Mouse (Mus musculus) myocyte (in vitro differentiated cells): ENCODE data around the gene Katnal1.

Experiments
- CEBPB ChIP-seq: IDR thresholded peaks from 2 replicates; pipeline ENCODE4 v1.6.1; 2011; ENCODE audit warnings: mild to moderate bottlenecking, moderate library complexity; ENCODE audit not compliant: poor library complexity, insufficient read depth, severe bottlenecking
- E2F4 ChIP-seq: IDR thresholded peaks from one replicate; pipeline ENCODE4 v1.6.1; 2011; ENCODE audit warnings: mild to moderate bottlenecking, control low read depth, moderate library complexity; ENCODE audit not compliant: insufficient read depth
- MAX ChIP-seq: IDR thresholded peaks from one replicate; pipeline ENCODE4 v1.6.1; 2011; ENCODE audit warnings: low read depth, mild to moderate bottlenecking, control low read depth
- MYOD1 ChIP-seq, 3 experiments: IDR thresholded peaks; one replicate each; pipeline ENCODE4 v1.6.1; 2011; ENCODE audit warnings: control low read depth in 2 of 3, low read depth in 2 of 3, mild to moderate bottlenecking in 2 of 3, moderate library complexity in 1 of 3; ENCODE audit not compliant: insufficient read length in 2 of 3, control insufficient read depth in 1 of 3
- MYOG ChIP-seq, 3 experiments: IDR thresholded peaks; one replicate each; pipeline ENCODE4 v1.6.1; 2011; ENCODE audit warnings: control low read depth in 2 of 3, low read depth in 2 of 3, mild to moderate bottlenecking in 2 of 3; ENCODE audit not compliant: insufficient read length in 2 of 3, control insufficient read depth in 1 of 3, insufficient read depth in 1 of 3
- POLR2A ChIP-seq: IDR thresholded peaks from one replicate; pipeline ENCODE4 v1.6.1; 2011; ENCODE audit warnings: low read depth, mild to moderate bottlenecking, control low read depth, moderate library complexity; ENCODE audit not compliant: insufficient read length
- POLR2AphosphoS2 ChIP-seq: IDR thresholded peaks from one replicate; pipeline ENCODE4 v1.6.1; 2011; ENCODE audit warnings: low read depth, control low read depth; ENCODE audit not compliant: insufficient read length
- REST ChIP-seq: IDR thresholded peaks from one replicate; pipeline ENCODE4 v1.6.1; 2011; ENCODE audit warnings: mild to moderate bottlenecking, control low read depth, moderate library complexity; ENCODE audit not compliant: insufficient read depth, insufficient read length
- TCF12 ChIP-seq: IDR thresholded peaks from one replicate; pipeline ENCODE4 v1.6.1; 2011; ENCODE audit warnings: mild to moderate bottlenecking, control low read depth; ENCODE audit not compliant: poor library complexity, insufficient read depth, severe bottlenecking
- TCF3 ChIP-seq: IDR thresholded peaks from one replicate; pipeline ENCODE4 v1.6.1; 2011; ENCODE audit warnings: low read depth, control low read depth; ENCODE audit not compliant: insufficient read length
- USF1 ChIP-seq: IDR thresholded peaks from one replicate; pipeline ENCODE4 v1.6.1; 2011; ENCODE audit warnings: low read depth, mild to moderate bottlenecking, control low read depth, moderate library complexity

- TF ChIP-seq POLR2A (no peak), CEBPB (no peak), USF1 (no peak), TCF12 (no peak), MYOG (IDR thresholded peaks at IDR 0.05; ENCODE audit: control insufficient read depth in 1 of 3, insufficient read depth in 1 of 3, insufficient read length in 2 of 3, low read depth in 2 of 3) (no peak), MYOD1 (IDR thresholded peaks at IDR 0.05; ENCODE audit: control insufficient read depth in 1 of 3, insufficient read length in 2 of 3, low read depth in 2 of 3) (no peak), MAX (no peak), POLR2AphosphoS2 (no peak), E2F4 (no peak), REST (no peak), TCF3 (no peak)
These were observed 67.0 kb downstream of the Katnal1 start for GRCm38 (mm10) chr5:148862136-148862535.
